Mouse (Mus musculus) forebrain, embryonic 14.5 days (tissue): ENCODE results near the gene Adgrl2. TPM values are rescaled to one million over a fixed set of nuclear protein-coding genes. Genes with fewer than 3 reads are reported as not detected.

Source experiments
- ATAC-seq: fragments of 200-750 bp; cut with Nextera tagmentation; 2 replicates; pipeline ENCODE4 v1.8.0; 2017; ENCODE audit warnings: mild to moderate bottlenecking, moderate library complexity
- DNase-seq: peaks from one replicate; pipeline ENCODE4 v3.0.0-alpha.2; 2015; ENCODE audit warnings: low spot score
- H3K27ac ChIP-seq: fragments of 300-500 bp; sonication (generic); 2 replicates; pipeline ENCODE4 v1.5.1; 2014; ENCODE audit warnings: low read depth, mild to moderate bottlenecking, control low read depth, low read length, moderate library complexity
- H3K27me3 ChIP-seq: fragments of 300-500 bp; sonication (generic); replicated peaks from 2 replicates; pipeline ENCODE4 v1.6.1; 2014; ENCODE audit warnings: low read length, control low read depth, mixed read lengths; ENCODE audit not compliant: control insufficient read depth, insufficient read depth
- H3K36me3 ChIP-seq: fragments of 300-500 bp; sonication (generic); 2 replicates; pipeline ENCODE4 v1.6.1; 2014; ENCODE audit warnings: low read length, control low read depth; ENCODE audit not compliant: control insufficient read depth, insufficient read depth
- H3K4me1 ChIP-seq: fragments of 300-500 bp; sonication (generic); 2 replicates; pipeline ENCODE4 v1.6.1; 2014; ENCODE audit warnings: antibody characterized with exemption, low read length, control low read depth; ENCODE audit not compliant: control insufficient read depth, insufficient read depth
- H3K4me2 ChIP-seq: fragments of 300-500 bp; sonication (generic); 2 replicates; pipeline ENCODE4 v1.6.1; 2014; ENCODE audit warnings: mild to moderate bottlenecking, control low read depth, low read length
- H3K4me3 ChIP-seq: fragments of 300-500 bp; sonication (generic); 2 replicates; pipeline ENCODE4 v1.5.1; 2014; ENCODE audit warnings: low read depth, low read length, control low read depth
- H3K9ac ChIP-seq: fragments of 300-500 bp; sonication (generic); 2 replicates; pipeline ENCODE4 v1.6.1; 2014; ENCODE audit warnings: mild to moderate bottlenecking, low read length, control low read depth, moderate library complexity
- H3K9me3 ChIP-seq: fragments of 300-500 bp; sonication (generic); replicated peaks from 2 replicates; pipeline ENCODE4 v1.6.1; 2016; ENCODE audit warnings: low read length, control low read depth, mixed read lengths; ENCODE audit not compliant: control insufficient read depth
- WGBS: fragments of 180-500 bp; shearing (Covaris S2); extraction: QIAGEN DNeasy Blood & Tissue Kit; methylation state at CpG from one replicate; pipeline ENCODE4 v1.1.7; 2014; 5-methylcytosine and 5-hydroxymethylcytosine counted together
- polyA plus RNA-seq: library from polyadenylated mRNA; unstranded; fragments of >200 nt; fragmentation: Nextera tagmentation; extraction: Ambion mirVana; gene quantifications from 2 replicates; pipeline ENCODE4 v1.2.1, GENCODE M21; 2014

The Adgrl2 gene
- 69.4 and 92.3 TPM in 2 replicates for polyA plus RNA-seq

DNA sequence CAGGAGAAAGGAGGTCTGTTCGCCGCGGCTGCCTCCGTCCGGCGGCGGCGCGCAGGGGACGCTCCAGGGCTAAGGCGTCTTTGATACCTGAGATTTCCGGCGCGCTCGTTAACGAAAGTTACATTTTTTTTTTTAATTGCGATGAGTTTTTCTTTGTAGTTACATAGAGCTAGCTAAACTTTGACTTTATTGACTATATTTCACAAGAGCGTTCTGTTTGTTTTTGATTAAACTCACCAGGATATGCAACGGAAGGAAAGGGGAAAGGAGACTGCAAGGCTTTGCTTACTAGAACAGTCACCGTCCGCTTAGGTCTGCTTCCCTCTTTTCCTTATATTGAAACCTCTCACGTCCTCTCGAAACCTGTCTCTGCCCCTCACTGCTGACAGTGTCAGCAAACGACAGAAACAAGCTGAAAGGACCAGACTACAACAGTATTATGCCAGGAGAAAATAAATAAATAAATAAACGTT, at the start of gene Adgrl2:
Adgrl2 (minus strand) TSS at position 25 of the 473 bp plus-strand sequence.
- ATAC-seq, result no peak
- H3K4me2 ChIP-seq, result peak within 1 kb of the TSS; percentile 78
- peak within 1 kb of the TSS; percentile 99 for H3K27ac ChIP-seq
- WGBS, result 0% methylated on average over 25 of the region's 25 CpGs
- H3K36me3 ChIP-seq, result no peaks in the 10 kb centered on the region
- H3K4me3 ChIP-seq, result peak within 1 kb of the TSS; percentile 96
- peak within 1 kb of the TSS; percentile 97 for H3K9ac ChIP-seq
- H3K4me1 ChIP-seq, result peaks cover 9% of the 10 kb centered on the region; the same call in 1 of the 2 replicates
- no peaks in the 10 kb centered on the region for H3K27me3 ChIP-seq
- no peak for DNase-seq
- no peaks in the 10 kb centered on the region for H3K9me3 ChIP-seq

DNA sequence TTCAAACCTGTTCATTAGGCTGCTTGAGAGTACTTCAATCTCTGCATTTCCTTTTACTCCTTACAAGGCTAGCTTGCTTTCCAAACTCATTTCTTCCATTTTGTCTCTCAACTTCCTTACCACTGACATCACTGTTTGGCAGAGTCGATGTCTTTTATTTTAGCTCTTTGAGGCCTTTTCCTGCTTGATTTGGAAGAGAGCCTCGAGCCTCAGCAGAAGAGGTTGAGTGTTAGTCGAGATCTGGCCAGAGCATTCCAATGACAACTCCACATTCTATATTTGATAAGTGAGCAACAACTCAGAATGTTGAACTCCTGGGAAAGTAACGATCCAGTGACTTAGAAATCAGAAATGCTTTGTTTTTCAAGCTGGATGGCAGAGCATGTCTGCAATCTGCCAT, 48.4 kb upstream of the Adgrl2 start:
- 54% methylated on average over 4 of the region's 4 CpGs for WGBS
- H3K9me3 ChIP-seq, result no peaks in the 10 kb centered on the region
- no peak overlapping the region for H3K4me3 ChIP-seq
- DNase-seq (peak; percentile 12), ATAC-seq (no peak)
- no peaks in the 10 kb centered on the region for H3K36me3 ChIP-seq
- no peaks in the 10 kb centered on the region for H3K27me3 ChIP-seq
- H3K9ac ChIP-seq, result no peak overlapping the region
- no peak overlapping the region for H3K4me2 ChIP-seq
- no peak overlapping the region; the same call in 1 of the 2 replicates for H3K27ac ChIP-seq
- H3K4me1 ChIP-seq, result peaks cover 16% of the 10 kb centered on the region

DNA sequence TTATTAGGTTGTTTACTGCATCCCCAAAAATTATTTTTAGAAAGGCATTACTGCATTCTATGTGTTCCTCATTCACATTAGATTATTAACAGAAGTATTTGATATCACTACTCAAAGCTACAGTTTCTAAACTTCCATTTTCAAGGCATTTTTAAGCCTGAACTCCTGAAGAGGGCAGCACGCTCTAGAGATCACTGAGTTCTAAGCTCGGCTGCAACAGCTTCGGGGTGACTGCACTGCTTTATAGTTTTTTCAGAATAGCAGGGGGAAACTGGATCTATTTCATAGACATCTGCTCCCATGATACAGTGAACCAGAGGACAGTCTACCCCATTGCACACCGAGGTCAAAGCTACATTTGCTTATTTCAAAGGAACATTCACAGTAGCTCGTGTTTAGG, 29.6 kb upstream of the Adgrl2 start:
- no peaks in the 10 kb centered on the region for H3K9me3 ChIP-seq
- no peak overlapping the region for H3K9ac ChIP-seq
- H3K27me3 ChIP-seq, result no peaks in the 10 kb centered on the region
- H3K27ac ChIP-seq, result no peak overlapping the region
- no peaks in the 10 kb centered on the region for H3K4me1 ChIP-seq
- no peaks in the 10 kb centered on the region for H3K36me3 ChIP-seq
- H3K4me3 ChIP-seq, result no peak overlapping the region
- peak; percentile 38 for DNase-seq
- 75% methylated on average over 5 of the region's 5 CpGs for WGBS
- no peak for ATAC-seq
- H3K4me2 ChIP-seq, result no peak overlapping the region

DNA sequence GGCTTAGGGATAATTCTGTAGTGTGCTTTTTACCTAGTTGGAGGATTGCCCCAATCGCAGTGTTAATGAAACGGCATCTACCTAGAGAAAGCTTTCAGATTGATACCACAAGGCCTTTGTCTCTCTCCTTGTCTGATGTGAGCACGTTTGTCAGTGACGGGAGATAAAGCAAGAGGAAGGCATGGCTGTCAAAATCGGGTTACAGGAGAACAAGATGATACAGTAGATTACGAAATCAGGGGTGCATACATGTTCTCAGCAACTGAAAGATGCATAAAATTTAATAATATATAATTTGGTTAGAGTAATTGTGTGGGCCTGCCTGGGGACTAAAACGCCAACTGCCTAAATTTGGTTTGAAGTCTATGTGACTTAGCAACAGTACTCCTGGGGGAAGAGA, 19.0 kb upstream of the Adgrl2 start:
- no peaks in the 10 kb centered on the region for H3K9me3 ChIP-seq
- no peaks in the 10 kb centered on the region for H3K36me3 ChIP-seq
- H3K4me3 ChIP-seq, result no peak overlapping the region
- H3K27ac ChIP-seq, result no peak overlapping the region
- H3K27me3 ChIP-seq, result no peaks in the 10 kb centered on the region
- WGBS, result 73% methylated on average over 7 of the region's 7 CpGs
- H3K4me2 ChIP-seq, result no peak overlapping the region
- no peak for DNase-seq
- no peaks in the 10 kb centered on the region for H3K4me1 ChIP-seq
- no peak for ATAC-seq
- no peak overlapping the region for H3K9ac ChIP-seq

DNA sequence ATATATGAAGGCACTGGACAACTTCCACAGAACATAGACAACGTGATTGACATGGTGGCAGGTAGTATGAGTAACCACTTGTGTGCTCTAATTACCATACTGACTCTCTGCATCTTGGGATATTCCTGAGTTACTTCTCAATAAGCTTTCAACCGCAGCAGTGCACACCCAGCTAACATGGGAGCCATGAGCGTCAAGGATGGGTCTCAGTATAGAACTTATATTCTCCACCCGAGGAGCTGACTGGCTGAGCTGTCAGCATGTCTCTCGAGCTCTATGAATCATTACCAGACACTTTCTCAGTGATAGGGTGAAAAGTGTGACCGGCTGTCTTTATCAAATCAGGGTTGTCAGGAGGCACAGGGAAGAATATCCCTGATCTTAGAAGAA, 18.3 kb upstream of the Adgrl2 start:
- Histone ChIP-seq H3K9me3 (no peaks in the 10 kb centered on the region), H3K36me3 (no peaks in the 10 kb centered on the region), H3K9ac (no peak overlapping the region), H3K4me1 (no peaks in the 10 kb centered on the region), H3K4me2 (no peak overlapping the region), H3K27me3 (no peaks in the 10 kb centered on the region), H3K27ac (no peak overlapping the region), H3K4me3 (no peak overlapping the region)
- 87% methylated on average over 6 of the region's 6 CpGs for WGBS
- DNase-seq (no peak), ATAC-seq (no peak)

DNA sequence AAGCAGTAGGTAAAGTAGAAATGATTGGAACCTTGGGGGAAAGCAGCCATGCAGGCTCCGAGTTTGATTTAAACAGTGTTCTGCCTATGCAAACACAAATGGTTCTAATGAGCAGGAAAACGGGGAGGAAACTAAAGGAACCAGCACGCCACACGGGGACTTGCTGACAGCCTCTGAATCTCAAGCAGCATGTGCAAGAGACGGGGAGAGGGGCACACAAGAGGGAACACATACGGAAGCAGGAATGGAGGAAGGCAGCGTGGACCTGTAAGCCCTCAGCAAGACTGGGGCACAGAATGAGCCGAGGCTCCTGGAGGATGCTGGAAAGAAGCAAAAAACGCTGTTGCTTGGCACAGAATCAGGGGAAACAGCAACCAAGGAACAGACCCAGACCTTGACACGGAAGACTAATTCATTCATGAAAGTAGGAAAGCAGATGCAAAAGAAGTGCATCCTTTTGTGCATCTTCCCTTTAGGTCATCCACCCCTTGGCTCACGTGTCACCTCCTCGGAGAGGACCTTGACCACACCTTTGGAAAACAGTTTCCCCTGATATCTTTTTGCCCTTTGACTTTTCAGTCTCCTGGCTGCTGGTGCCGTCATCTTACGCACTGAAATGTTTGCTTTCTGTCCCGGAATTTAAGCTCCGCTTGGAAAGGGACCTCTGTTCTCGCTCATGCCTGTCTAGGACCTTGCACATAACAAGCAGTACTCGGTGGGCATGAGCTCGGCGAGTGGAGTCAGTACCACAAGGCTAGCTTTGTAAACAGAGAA, 17.7 kb upstream of the Adgrl2 start:
- ATAC-seq (no peak), DNase-seq (peak; percentile 37)
- Histone ChIP-seq H3K36me3 (no peaks in the 10 kb centered on the region), H3K27ac (no peak overlapping the region), H3K9me3 (no peaks in the 10 kb centered on the region), H3K27me3 (no peaks in the 10 kb centered on the region), H3K4me2 (0 out of 2 replicates have a peak overlapping the region, but pooled peaks have one; percentile 7), H3K4me3 (no peak overlapping the region), H3K4me1 (no peaks in the 10 kb centered on the region), H3K9ac (0 out of 2 replicates have a peak overlapping the region, but pooled peaks have one; percentile 3)
- WGBS, result 65% methylated on average over 20 of the region's 20 CpGs

DNA sequence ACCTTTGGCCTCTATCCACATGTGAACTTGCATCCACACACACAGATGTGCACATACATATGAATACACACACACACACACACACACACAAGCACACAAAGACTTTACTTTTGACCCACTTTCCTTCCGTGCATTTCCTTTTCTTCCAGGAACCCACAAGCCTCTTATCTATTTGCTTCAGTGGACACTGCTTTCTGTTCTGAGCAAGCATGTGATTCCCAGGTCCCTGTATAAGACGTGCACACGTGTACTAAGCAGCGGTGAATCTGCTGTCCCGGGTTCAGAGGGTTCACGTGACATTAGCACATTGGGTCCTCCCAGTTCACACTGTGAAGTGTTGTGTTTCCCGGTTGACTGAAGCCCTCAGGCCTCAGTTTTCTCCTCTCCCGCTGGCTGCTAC, 11.0 kb upstream of the Adgrl2 start:
- no peak for ATAC-seq
- WGBS, result 41% methylated on average over 8 of the region's 8 CpGs
- H3K9ac ChIP-seq, result no peak overlapping the region

DNA sequence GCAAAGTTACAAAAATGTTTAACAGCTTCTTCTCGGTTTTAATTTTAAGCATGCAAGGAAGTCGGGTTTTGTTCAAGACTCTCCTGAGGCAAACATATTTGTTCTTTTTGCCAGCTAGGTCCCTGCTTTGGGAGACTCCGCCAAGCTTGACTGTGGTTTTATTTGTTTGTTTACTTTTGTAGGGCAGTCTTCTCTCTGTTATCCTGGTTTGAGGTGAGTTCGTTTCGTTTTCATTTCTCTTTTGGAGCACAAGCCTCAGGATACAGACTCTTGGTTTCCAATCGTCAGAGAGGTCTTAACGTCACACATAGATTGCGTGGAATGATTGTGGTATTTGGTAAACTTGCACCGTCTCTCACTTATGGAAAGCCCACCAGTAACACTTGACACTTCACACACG, 8.3 kb upstream of the Adgrl2 start:
- Histone ChIP-seq H3K27me3 (no peaks in the 10 kb centered on the region), H3K9me3 (no peaks in the 10 kb centered on the region), H3K4me2 (no peak overlapping the region), H3K27ac (no peak overlapping the region), H3K4me1 (no peaks in the 10 kb centered on the region), H3K9ac (no peak overlapping the region), H3K36me3 (no peaks in the 10 kb centered on the region), H3K4me3 (no peak overlapping the region)
- ATAC-seq, result no peak
- no peak for DNase-seq
- 76% methylated on average over 10 of the region's 10 CpGs for WGBS

More for the DNA sequence above, 11.0 kb upstream of the Adgrl2 start:
- no peak overlapping the region for H3K4me3 ChIP-seq
- H3K27me3 ChIP-seq, result no peaks in the 10 kb centered on the region
- H3K36me3 ChIP-seq, result no peaks in the 10 kb centered on the region
- H3K27ac ChIP-seq, result no peak overlapping the region
- H3K9me3 ChIP-seq, result no peaks in the 10 kb centered on the region
- H3K4me2 ChIP-seq, result no peak overlapping the region
- no peak for DNase-seq
- H3K4me1 ChIP-seq, result no peaks in the 10 kb centered on the region

DNA sequence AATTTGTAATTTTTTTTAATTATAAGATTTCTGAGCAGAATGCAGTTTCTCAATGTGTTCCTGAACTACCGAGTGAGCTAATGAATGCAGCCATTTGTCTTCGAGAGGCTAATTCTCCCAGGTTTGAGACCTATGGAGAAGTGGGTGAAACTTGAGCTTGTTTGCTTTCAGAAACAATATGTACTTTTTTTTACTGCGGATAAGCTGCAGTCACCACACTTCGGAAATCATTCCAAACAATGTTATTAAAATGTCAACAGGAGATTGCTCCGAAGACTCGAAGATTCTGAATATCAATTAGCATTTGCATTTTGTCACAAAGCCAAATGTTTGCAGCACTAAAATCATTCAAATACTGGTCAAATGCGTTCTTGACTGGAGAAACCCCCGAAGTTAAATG, 701 bp upstream of the Adgrl2 start:
- WGBS, result 2% methylated on average over 8 of the region's 8 CpGs
- Histone ChIP-seq H3K4me3 (peak overlapping the region; percentile 96), H3K27me3 (no peaks in the 10 kb centered on the region), H3K4me1 (peaks cover 7% of the 10 kb centered on the region; the same call in 1 of the 2 replicates), H3K36me3 (no peaks in the 10 kb centered on the region), H3K27ac (no peak overlapping the region), H3K9ac (peak overlapping the region; percentile 97; the same call in 1 of the 2 replicates), H3K4me2 (peak overlapping the region; percentile 78), H3K9me3 (no peaks in the 10 kb centered on the region)
- DNase-seq (peak; percentile 62), ATAC-seq (no peak)
